Mouse (Mus musculus) cerebellum, adult 2 months (tissue): ENCODE measurements around the gene Rpl36a-ps1.

Experiments
- CTCF ChIP-seq: fragments of 200-500 bp; IDR thresholded peaks from 2 replicates; pipeline ENCODE4 v1.5.1; 2011; ENCODE audit warnings: low read depth, mild to moderate bottlenecking, control low read depth, low read length, moderate library complexity, borderline replicate concordance; ENCODE audit not compliant: insufficient read depth
- POLR2A ChIP-seq: fragments of 200-500 bp; IDR thresholded peaks from 2 replicates; pipeline ENCODE4 v1.6.1; 2011; ENCODE audit warnings: low read length, control low read depth, borderline replicate concordance; ENCODE audit not compliant: insufficient read depth

DNA sequence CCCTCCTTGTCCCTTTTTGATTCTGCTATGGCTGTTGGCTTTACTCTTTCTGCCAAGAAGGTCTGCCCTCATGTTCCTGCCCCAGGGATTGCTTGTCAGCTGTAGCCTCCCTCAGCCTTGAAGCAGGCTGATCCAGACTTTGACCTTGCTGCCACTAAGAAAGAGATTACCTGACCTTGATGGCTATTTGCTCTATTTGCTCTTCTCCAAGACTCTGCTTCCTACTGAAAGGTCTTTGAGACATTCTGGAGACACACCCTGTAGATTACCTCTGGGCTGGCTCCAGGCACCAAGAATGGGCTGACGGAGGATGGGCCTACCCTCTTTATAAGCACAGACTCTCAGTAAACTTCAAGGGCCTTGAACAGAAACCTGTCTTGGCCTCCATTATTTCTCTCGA, 1.6 kb downstream of the Rpl36a-ps1 start:
- no peak for TF ChIP-seq CTCF
- TF ChIP-seq POLR2A: no peak
